ENCODE assay signal across 8 mouse cellular contexts in genomic region chr16:96126684-96127171, GRCm38 (mm10). TPM values are rescaled to one million over a fixed set of nuclear protein-coding genes. Genes with fewer than 3 reads are reported as not detected.
A peak's percentile ranks its signal among the peaks of the same experiment; 100 is the strongest.
DNase-seq lines count a peak whose midpoint lies in the region; ATAC-seq and TF ChIP-seq lines count a peak whose summit lies in the region.

No protein-coding gene starts in this region.

- peaks cover 36% of the 10 kb centered on the region for H3K36me3 ChIP-seq in forebrain, embryonic 15.5 days
- peaks cover 50% of the 10 kb centered on the region for H3K36me3 ChIP-seq in limb, embryonic 10.5 days
- H3K36me3 ChIP-seq in midbrain, embryonic 13.5 days, result peaks cover 43% of the 10 kb centered on the region

- intact Hi-C loops in left cerebral cortex, adult 2 months (cut with DNase I), result no loop called here

- WGBS in forebrain, embryonic 15.5 days, result 5% methylated on average over 19 of the region's 19 CpGs
- WGBS in limb, embryonic 10.5 days, result 10% methylated on average over 19 of the region's 19 CpGs
- WGBS in midbrain, embryonic 13.5 days, result 4% methylated on average over 19 of the region's 19 CpGs

- peak overlapping the region; percentile 79 for H3K4me3 ChIP-seq in left cerebral cortex, adult 2 months
- peak overlapping the region; percentile 96 for H3K4me3 ChIP-seq in forebrain, embryonic 15.5 days
- peak overlapping the region; percentile 77 for H3K4me3 ChIP-seq in limb, embryonic 10.5 days
- H3K4me3 ChIP-seq in midbrain, embryonic 13.5 days (replicated peaks), result peak overlapping the region; percentile 94

- peaks cover 38% of the 10 kb centered on the region for H3K4me1 ChIP-seq in forebrain, embryonic 15.5 days
- H3K4me1 ChIP-seq in limb, embryonic 10.5 days, result peaks cover 21% of the 10 kb centered on the region
- H3K4me1 ChIP-seq in midbrain, embryonic 13.5 days (replicated peaks), result peaks cover 41% of the 10 kb centered on the region

- H3K27ac ChIP-seq in left cerebral cortex, adult 2 months, result peak overlapping the region; percentile 83
- H3K27ac ChIP-seq in forebrain, embryonic 15.5 days (replicated peaks), result peak overlapping the region; percentile 99
- peak overlapping the region; percentile 98 for H3K27ac ChIP-seq in limb, embryonic 10.5 days
- peak overlapping the region; percentile 99 for H3K27ac ChIP-seq in midbrain, embryonic 13.5 days

- no peaks in the 10 kb centered on the region for H3K9me3 ChIP-seq in forebrain, embryonic 15.5 days
- H3K9me3 ChIP-seq in limb, embryonic 10.5 days (replicated peaks), result no peaks in the 10 kb centered on the region
- H3K9me3 ChIP-seq in midbrain, embryonic 13.5 days, result no peaks in the 10 kb centered on the region

- no peaks in the 10 kb centered on the region for H3K27me3 ChIP-seq in forebrain, embryonic 15.5 days
- no peaks in the 10 kb centered on the region for H3K27me3 ChIP-seq in limb, embryonic 10.5 days (ENCODE audit: low read depth, poor library complexity, severe bottlenecking)
- H3K27me3 ChIP-seq in midbrain, embryonic 13.5 days, result peaks cover 18% of the 10 kb centered on the region

- ATAC-seq in forebrain, embryonic 15.5 days (replicated peaks), result no peak
- no peak for ATAC-seq in midbrain, embryonic 13.5 days

- no peak for DNase-seq in left cerebral cortex, adult 2 months (ENCODE audit: extremely low spot score in 1 of 2, low spot score in 2 of 2)
- DNase-seq in left cerebral cortex, adult 9 months (ENCODE audit: low spot score in 2 of 2), result no peak
- DNase-seq in ZHBTc4 (ENCODE audit: low read depth, low spot score), result peak; percentile 62
- DNase-seq in limb, embryonic 10.5 days (ENCODE audit: low spot score), result no peak
- DNase-seq in ovary, postnatal 10 days (ENCODE audit: low spot score), result no peak
- no peak for DNase-seq in spleen, postnatal 14 days (ENCODE audit: low spot score in 2 of 2)

- H3K4me2 ChIP-seq in forebrain, embryonic 15.5 days (replicated peaks), result peak overlapping the region; percentile 58
- peak overlapping the region; percentile 82 for H3K4me2 ChIP-seq in midbrain, embryonic 13.5 days (replicated peaks)

- peak overlapping the region; percentile 86 for H3K9ac ChIP-seq in forebrain, embryonic 15.5 days (replicated peaks)
- peak overlapping the region; percentile 99 for H3K9ac ChIP-seq in midbrain, embryonic 13.5 days (replicated peaks)

- no peak for TF ChIP-seq CTCF in left cerebral cortex, adult 2 months (IDR thresholded peaks at IDR 0.05)

RNA-seq across cellular contexts. Expression of gene Hmgn1, which starts 0.8 kb away (rescaled TPM):
- total RNA-seq in left cerebral cortex, adult 2 months (2021), result 10 to 100 TPM; 49.5 to 61.2 TPM
- polyA plus RNA-seq in forebrain, embryonic 15.5 days (2015; fragmentation: Nextera tagmentation; extraction: Ambion mirVana), result 543 and 563 TPM in 2 replicates
- 979 and 1,015 TPM in 2 replicates for polyA plus RNA-seq in limb, embryonic 10.5 days (2016; fragmentation: Nextera tagmentation; extraction: Ambion mirVana)
- 509 and 559 TPM in 2 replicates for polyA plus RNA-seq in midbrain, embryonic 13.5 days (2015; fragmentation: Nextera tagmentation; extraction: Ambion mirVana)

RNA-seq across cellular contexts. Expression of gene Wrb, which starts 18.5 kb away (rescaled TPM):
- total RNA-seq in left cerebral cortex, adult 2 months (2021), result 10 to 100 TPM; 68.4 to 72.4 TPM
- 163 and 175 TPM in 2 replicates for polyA plus RNA-seq in forebrain, embryonic 15.5 days (2015; fragmentation: Nextera tagmentation; extraction: Ambion mirVana)
- 78.2 and 79.6 TPM in 2 replicates for polyA plus RNA-seq in limb, embryonic 10.5 days (2016; fragmentation: Nextera tagmentation; extraction: Ambion mirVana)
- 167 and 171 TPM in 2 replicates for polyA plus RNA-seq in midbrain, embryonic 13.5 days (2015; fragmentation: Nextera tagmentation; extraction: Ambion mirVana)

RNA-seq across cellular contexts. Expression of gene Brwd1, which starts 44.4 kb away (rescaled TPM):
- 100 to 1,000 TPM; 164 to 167 TPM for total RNA-seq in left cerebral cortex, adult 2 months (2021)
- 211 and 228 TPM in 2 replicates for polyA plus RNA-seq in forebrain, embryonic 15.5 days (2015; fragmentation: Nextera tagmentation; extraction: Ambion mirVana)
- polyA plus RNA-seq in limb, embryonic 10.5 days (2016; fragmentation: Nextera tagmentation; extraction: Ambion mirVana), result 123 and 146 TPM in 2 replicates
- 287 and 303 TPM in 2 replicates for polyA plus RNA-seq in midbrain, embryonic 13.5 days (2015; fragmentation: Nextera tagmentation; extraction: Ambion mirVana)
